Mouse (Mus musculus) frontal cortex, adult 2 months (tissue): ENCODE data around the gene C9. TPM values are rescaled to one million over a fixed set of nuclear protein-coding genes. Genes with fewer than 3 reads are reported as not detected.
A peak's percentile ranks its signal among the peaks of the same experiment; 100 is the strongest.

Experiments
- DNase-seq, 2 experiments: peaks; one replicate each; pipeline ENCODE4 v3.0.0; 2022; ENCODE audit warnings: low spot score in 1 of 2; ENCODE audit errors: extremely low spot score in 1 of 2
- polyA plus RNA-seq: library from polyadenylated mRNA; depleted of rRNA; stranded (reverse); fragments of >200 nt; gene quantifications from 2 replicates; pipeline ENCODE4 v1.2.3, GENCODE M21; 2012; rRNA removed

The C9 gene
- not detected in 2 replicates for polyA plus RNA-seq

DNA sequence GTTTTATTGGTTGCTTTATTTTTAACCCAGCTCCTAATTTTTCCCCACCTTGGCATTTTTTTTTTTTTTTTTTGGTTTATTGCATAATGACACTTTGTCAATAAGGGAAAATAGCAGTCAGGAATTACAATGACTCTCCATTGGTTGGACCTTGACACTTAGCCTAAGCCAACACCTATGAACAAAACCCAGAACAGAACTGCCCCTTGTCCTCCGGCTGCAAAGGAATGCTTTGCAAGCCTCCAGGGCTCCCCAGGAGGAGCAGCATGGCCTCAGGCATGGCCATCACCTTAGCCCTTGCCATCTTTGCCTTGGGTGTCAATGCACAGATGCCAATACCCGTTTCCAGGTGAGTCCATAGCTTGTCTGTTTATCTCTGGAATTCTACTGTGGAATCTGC, at the start of gene C9:
Gene C9, plus strand, starts transcription at position 193 of the 400 bp plus-strand sequence.
- DNase-seq, result no peak

DNA sequence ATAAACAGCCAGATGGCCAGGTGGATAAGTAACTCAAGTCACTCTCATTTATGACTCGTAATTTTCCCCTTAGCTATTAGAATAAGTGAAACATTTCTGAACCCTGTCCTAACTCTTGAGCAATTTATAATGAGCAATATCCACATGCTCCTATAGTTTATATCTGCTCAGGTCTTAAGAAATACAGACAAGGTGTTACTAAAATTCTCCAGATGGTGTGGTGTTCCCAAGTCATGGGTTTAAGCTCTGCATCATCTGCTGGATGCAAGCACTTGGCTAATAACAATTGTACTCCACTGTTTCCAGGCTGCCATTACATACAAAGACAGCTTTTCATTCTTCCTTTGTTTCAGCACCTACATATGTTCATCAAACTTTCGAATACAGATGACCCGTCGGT, 46.9 kb upstream of the C9 start:
- DNase-seq, result no peak

DNA sequence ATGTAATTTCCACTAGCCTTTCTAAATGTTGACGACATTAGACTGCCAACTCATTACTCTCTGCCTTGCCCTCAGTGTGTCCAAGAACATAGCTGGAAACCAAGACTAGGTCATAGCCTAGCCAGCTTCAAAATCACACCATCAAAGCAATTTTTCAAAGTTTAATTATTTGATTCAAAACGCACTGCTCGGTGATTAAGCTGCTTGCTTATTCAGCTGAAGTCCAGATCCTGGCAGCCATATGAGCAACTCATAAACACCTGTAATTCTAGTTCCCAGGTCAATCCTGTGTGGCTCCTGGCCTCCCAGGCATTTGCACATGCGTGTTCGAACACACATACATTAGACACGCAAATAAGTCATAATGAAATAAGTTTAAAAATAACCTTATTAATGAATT, 46.2 kb upstream of the C9 start:
- no peak for DNase-seq

DNA sequence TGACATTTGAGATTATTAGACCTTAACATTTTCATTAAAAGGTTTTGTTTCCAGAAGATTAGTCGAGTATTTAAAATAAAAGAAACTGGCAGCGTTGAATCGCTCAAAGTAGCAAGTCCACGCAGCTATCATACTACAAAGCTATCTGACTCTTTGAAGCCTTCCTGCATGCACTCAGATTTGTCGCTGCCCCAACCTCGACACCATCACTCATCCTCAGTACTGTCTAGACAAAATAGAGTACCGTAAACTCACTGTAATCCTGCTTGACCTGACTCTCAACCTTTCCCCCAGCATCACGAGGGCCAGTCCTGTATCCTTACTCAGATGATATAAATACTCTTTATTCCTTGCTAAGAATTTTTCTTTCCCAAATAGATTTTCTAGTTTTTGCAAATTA, 45.0 kb upstream of the C9 start:
- DNase-seq, result no peak

DNA sequence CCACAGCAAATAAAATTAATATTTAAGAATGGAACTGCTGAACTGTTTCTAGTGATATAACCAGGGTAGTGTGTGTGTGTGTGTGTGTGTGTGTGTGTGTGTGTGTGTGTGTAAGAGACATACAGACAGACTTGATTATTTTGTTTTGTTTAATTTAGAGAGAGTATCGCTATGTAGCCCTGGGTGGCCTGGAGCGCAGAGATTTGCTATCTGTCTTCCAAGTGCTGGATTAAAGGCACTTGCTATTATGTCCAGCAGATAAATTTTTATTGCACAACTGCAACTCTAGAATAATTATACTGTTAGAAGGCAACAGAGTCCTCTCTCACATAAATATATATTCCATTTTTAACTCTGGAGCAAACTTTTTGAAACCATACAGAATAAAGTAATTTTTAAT, 42.7 kb upstream of the C9 start:
- no peak for DNase-seq

DNA sequence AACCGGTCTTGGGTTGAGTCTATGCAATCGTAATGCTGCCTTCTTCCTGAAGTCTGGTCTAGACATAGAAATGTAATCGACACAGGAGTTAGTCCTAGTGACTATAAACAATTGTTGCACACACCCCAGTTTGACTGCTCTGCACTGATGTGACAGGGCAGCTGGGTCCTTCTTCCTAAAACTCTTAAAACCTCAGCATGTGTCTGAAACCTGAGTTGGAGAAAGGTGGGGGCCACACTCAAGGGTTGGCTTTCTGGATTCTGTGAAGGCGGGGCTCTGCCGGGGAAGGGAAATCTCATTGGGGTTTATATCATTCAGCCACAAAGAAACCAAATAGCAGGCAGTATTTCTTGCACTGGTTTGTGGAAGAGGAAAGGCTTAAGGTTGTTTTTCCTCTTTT, 41.0 kb upstream of the C9 start:
- DNase-seq, result no peak

DNA sequence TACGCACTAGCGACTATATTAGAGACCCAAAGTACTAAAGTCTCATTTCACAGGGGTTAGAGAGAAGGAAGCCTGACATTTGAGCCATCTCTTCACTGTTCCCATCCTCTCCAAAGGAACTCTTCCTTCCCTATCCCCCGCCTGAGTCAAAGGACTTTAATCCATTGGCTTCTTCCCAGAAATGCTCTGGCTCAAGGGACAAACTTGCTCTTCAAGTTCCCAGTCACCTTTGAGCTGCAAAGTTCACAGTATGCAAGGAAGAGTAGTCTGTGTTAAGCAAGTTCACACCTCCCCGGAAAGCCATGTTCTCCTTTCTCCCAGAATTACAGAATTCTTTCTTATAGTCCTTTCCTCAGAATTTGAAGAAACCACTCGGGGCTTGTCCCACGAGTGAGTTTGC, 38.4 kb upstream of the C9 start:
- no peak for DNase-seq

DNA sequence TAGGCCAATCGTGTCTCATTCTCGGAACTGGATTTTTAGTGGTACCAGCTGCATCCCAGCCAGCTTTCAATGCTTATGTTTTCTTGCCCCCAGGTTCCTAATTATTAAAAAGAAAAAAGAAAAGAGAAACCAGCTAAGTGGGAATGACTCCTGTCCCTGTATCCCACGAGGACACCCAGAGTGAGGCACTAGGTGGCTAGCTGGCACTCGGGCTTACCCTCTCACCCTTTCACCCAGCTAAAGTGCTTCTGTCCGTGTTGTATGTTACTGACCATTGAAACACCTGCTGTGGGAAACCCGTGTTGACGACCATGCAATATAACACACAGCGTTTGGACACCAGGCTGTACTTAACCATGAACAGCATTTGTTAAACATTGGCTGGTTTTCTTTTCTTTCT, 36.1 kb upstream of the C9 start:
- no peak for DNase-seq

DNA sequence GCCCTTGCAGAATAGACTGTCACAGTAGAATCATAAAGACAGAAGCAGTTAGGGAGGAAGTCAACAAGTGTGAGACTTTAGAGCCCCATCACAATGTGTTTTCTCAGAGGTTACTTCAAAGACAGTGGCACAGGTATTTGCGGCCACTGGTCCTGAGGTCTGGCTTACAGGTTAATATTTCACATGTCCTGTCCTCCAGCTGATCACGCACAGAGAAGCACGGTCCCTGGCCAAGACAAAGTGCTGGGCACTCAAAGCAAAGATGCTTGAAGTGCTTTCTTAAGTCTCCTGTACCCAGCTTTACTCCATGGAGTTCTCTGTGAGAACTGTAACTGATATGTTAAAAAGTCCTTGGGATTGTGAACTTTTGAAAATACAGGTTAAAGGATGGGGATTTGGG, 35.0 kb upstream of the C9 start:
- no peak for DNase-seq

DNA sequence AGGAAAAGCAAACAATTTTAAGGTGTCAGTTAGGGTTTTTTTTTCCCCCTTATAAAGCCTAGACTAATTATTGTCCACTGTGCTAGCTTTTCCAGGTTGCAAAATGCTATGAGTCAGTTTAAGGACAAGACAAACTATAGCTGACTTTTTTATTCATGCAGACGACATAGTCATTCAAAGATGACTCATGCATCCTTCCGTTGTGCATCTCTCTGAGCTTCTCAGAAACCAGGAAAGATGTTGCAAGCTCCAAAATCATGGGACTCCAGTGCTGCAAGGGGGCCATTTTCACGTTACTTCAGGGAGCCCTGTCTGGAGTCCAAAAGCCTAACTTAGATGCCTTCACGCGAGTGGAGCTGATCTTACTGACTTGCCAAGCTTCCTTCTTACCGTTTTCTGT, 33.8 kb upstream of the C9 start:
- DNase-seq, result peak in 1 of 2 experiments; percentile 28

DNA sequence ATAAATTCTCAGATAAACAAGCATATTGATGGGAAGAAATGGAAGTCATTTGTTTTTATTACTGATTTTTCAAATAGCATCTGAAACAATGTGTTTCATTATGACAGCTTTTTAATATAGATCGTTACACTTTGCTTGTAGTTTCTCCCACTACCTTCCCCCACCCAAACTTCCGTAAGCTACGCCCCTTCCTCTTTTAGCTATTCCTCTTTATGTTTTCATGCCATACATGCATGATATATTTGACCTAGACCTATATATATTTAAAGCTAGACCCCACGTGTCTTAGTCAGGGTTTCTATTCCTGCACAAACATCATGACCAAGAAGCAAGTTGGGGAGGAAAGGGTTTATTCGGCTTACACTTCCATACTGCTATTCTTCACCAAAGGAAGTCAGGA, 29.8 kb upstream of the C9 start:
- DNase-seq, result no peak

DNA sequence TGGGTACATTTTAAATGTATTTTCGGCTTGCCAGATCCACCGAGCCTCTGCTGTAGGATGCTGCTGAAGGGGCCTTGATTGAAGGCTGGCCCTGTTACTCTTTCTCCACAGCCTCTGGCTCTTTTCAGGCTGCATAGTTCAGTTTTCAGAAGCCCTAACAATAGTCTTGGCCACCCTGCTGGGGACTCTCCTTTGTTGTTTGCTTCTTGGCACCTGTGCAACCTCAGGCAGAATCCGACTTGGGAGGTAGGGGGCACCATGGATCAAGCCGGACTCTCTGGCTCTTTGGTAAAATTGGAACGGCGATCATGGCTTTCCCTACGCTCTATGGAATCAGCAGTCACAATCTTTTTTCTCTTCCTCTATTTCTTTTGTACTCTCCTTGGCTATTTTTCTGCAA, 13.3 kb upstream of the C9 start:
- DNase-seq, result no peak

DNA sequence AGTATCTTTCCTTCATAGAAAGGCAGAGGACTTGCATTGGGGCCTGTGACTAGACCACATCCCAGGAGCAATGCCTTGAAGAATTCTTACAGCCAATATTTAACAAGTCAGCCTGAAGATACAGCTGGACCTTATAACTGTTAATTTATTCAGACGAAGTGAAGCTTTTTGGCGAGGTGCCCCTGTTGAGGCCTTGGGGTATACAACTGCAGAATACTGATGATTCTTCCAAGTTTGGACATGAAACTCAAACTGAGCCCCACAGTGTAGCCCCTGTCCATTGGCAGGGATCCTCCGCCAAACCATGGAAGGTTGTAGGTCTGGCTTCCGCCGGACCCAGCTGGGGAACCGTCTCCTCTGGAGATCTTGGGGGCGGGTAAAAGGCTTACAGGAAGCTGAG, 12.7 kb upstream of the C9 start:
- DNase-seq, result peak in 1 of 2 experiments; percentile 7

DNA sequence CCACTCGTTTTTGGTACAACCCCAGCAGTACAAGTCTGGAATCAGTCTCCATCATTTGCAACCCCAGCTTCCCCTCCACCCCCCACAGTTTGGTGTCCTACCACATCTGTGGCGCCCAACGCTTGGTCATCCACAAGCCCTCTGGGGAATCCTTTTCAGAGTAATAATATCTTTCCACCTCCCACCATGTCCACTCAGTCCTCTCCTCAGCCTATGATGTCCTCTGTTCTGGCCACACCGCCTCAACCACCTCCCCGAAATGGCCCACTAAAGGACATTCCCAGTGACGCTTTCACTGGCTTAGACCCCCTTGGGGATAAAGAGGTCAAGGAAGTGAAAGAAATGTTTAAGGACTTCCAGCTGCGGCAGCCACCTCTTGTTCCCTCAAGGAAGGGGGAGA, 9.8 kb upstream of the C9 start:
- no peak for DNase-seq

DNA sequence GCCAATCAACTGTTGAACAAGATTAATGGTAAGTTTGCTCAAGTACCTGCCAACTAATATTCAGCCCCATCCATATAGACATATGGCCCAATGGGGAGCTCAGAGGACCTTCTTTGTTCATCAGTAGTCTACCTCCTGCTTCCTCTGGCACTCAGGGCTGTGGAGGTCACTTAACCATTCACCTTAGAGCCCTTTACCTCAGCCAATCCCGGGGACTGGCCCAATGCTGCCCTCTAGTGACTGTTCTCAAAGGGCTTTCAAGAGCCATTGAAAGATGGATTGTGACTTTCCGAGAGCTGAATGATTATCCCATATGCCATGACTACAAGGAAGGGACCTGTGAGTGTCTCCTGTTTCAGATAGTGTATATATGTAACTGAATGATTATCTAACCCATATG, 9.4 kb upstream of the C9 start:
- peak in 1 of 2 experiments; percentile 64 for DNase-seq

DNA sequence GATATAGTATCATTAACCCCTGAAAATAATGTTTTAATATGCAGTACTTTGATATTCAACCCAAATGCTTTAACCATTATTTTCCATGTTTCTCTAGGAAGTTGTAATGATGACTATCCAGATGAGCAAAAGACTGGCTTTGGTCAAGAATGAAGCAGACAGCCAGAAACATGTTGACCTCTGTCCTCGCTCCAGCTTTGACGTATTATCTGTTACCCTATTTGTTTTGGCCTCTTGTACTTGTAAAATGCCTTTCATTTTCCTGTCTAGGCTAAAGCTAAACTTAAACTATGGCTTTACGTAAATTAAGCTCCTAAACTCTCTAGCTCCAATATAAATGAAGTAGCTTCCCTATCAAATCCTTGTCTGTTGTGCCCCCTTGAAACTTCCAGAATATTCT, 6.4 kb upstream of the C9 start:
- DNase-seq, result no peak

DNA sequence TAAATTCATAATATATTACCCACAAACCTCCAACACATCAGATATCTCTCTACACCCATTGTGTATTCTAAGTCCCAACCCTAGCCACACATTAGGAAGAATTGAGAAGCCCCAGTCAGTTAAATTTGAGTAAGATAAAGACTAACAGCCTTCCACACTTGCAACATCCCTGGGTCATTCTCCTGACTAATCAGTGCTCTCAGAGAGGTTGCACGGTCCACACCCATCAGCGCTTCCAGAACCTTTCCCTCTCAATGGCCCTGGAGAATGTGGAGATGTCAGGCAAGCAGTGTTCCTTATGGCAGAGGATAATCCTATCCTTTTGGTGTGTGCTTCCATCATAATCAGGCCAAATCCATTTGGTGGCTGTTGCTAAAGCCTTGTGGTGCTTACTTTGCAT, 675 bp upstream of the C9 start:
- DNase-seq, result no peak

DNA sequence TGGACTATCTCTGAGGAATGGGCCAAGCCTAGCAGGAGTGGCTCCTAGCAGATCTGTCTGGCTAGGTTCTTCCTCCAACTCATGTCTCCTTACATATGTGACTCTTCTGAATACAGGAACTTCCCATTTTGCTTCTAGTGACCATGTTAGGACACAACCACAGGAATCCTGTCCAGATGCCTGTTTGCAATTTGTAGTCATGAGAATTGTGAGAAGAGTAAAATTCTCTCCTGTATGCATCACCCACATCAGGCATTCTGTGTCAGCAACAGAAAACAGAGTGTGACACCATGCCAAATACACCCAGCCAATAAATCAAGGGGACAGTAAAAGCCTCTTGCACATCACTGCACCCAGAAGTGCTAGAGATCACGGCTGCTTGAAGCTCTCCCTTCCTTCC, 1.1 kb downstream of the C9 start:
- DNase-seq, result no peak

DNA sequence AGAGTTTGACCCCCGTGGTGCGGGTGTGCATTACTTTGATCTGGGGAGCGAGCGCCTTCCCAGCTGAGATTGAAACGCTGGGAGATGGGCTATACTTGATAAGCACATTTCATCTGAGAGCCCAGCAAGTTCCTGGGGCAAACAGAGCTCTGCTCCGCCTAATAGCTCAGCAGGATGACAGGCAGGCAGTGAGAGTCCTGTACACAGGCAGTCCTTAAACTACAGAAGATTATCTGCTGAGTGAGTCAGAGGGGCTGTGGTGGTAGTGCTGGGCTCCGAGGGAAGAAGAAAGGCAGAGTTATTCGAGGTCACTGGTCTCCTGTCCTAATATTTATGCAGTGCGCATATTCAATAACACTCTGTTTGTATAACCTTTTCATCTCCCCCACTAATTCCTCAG, 3.8 kb downstream of the C9 start:
- no peak for DNase-seq

DNA sequence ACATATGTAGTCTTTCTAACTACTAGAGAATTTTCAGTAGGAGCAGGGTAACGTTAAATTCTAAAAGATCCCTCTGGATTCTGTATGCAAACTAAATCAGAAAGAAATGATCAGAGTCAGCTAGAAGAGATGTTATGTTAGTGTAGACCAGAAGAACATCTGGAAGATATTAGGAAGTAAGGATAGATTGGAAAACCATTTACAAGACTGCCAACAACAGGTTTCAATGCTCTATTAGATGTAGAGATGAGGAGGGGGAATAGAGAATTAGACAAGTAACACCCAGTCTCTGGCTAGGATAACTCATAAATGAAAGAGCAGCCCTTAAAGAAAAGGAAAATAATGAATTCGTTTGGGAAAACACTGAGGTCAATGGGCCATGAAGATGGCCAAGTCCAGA, 9.3 kb downstream of the C9 start:
- DNase-seq, result no peak

DNA sequence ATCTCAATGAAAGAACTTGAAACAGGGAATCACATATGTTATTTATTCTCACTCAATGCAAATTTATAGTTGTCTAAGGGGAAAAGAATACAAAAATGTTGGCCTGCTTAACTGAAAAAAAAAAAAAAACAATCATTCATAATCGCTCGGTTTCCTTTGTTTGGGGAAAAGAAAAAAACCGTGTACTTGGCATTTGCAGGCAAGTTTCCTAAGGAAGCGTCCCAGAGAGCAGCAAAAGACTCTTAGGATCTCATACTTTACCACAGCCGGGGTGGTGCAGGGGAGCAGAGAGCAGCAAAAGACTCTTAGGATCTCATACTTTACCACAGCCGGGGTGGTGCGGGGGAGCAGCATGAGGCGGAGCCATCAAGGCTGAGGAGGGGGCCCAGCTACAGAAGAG, 16.3 kb downstream of the C9 start:
- no peak for DNase-seq

DNA sequence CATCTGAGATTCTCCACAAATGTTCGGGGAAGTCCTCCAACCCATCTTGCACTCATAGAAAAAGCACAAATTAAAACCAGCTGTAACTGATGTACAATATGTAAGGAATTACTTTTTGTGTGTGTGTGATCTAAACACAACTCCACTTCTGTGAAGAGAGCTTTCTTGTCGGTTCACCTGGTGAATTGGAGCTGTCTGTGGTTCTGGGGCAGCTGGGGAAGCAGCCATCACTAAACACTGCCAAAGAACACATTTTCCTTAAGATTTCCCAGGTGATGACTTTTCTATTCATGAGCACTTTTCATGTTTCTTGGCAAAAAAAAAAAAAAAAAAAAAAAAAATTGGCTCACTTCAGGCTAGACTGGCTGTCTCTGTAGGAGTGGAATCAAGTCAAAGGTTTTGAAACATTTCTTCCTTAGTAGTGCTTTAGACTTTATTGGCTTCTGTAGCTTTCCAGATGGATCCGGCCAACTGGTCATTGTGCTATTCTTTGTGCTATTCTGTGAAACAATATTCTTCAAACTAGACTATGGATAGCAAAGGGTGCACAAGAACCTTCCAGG, 18.3 kb downstream of the C9 start:
- DNase-seq, result no peak

DNA sequence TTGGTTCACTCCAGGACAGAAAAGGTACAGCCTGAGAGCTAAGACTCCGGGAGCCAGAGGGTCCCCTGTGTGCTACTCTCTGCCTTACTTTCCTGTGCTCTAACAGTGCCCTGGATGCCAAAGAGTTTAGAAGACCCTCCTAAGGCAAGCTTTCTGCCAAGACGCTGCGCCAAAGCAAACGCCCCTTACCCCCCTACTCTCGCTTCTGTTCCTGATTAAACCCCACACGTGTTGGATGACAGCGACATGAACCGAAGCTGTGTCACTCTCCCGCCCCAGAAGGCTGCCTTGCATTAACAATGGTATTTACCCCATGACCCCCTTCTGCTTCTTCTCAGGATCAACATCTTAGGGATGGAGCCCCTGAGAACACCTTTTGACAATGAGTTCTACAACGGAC, 21.9 kb downstream of the C9 start:
- DNase-seq, result no peak

DNA sequence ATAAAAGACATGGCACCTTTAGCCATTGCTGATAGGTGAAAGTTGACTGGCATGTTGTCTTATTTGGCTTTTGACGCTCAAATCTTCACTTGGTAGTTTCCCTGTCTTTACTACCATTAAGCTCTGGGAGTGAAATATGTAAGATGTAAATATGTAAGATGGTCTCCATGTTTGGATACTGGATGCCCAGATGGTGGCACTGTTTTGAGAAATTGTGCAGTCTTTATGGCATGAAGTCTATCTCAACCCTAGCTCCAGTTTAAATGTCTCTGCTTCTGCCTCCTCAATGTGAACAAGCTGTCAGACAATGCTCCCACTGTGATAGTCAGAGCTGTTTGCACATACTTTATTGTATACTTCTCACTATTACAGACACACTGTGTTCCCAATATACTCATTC, 23.7 kb downstream of the C9 start:
- no peak for DNase-seq
